Mouse (Mus musculus): ENCODE data around the gene Ccdc69.

DNA sequence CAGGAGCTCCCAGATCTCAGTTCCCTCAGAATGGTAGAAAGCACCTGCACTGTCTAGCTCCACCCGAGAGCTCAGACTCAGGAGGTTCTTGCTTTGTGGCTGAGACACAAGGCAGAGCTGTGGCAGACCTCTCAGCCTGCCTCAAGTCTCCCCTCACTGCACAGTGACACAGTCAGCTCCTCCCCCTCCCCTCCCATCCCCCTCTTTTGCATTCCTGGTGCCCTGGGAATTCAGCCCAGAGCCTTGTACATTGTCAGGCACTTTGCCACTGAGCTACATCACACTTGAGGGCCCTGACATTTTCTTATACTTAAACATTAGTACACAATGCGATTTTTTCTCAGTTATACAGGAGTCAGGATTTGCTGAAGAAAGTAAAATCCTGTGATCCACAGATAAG, 8.9 kb downstream of the Ccdc69 start:
- TF ChIP-seq CTCF (IDR thresholded peaks at IDR 0.05; ENCODE audit: control insufficient read depth, insufficient read depth, insufficient read length) (no peak), MAX (IDR thresholded peaks at IDR 0.05) (no peak), USF1 (IDR thresholded peaks at IDR 0.05; ENCODE audit: low read depth) (no peak), MYOD1 (IDR thresholded peaks at IDR 0.05; ENCODE audit: control insufficient read depth, insufficient read length, low read depth) (no peak), CEBPB (IDR thresholded peaks at IDR 0.05; ENCODE audit: low read depth) (no peak), MYOG (IDR thresholded peaks at IDR 0.05; ENCODE audit: control insufficient read depth, extremely low read depth, insufficient read length) (no peak)
